Comparison of ENCODE assay signal across 14 mouse cellular contexts in genomic region chr9:34886746-34887145, GRCm38 (mm10).
DNase-seq lines count a peak whose midpoint lies in the region; ATAC-seq and TF ChIP-seq lines count a peak whose summit lies in the region.
"Had no signal": no experiment of that assay in that cellular context is flagged by ENCODE, and none has a peak within 500 bp of the region (broad histone marks: within the 10 kb centered on the region; RNA-seq: fewer than 3 reads in every experiment).

No protein-coding gene starts in this region.

- TF ChIP-seq CTCF in kidney, postnatal 0 days (IDR thresholded peaks at IDR 0.05; ENCODE audit: low read depth) = no peak

- DNase-seq in cerebellum, postnatal 4 days (ENCODE audit: low spot score in 2 of 2) = no peak
- peak; percentile 2 for DNase-seq in kidney, postnatal 0 days (ENCODE audit: low spot score)
- DNase-seq in 3T3-L1 (ENCODE audit: low read depth, low spot score) = peak; percentile 59
- DNase-seq in cerebellum, adult 9-10 months = peak; percentile 90
- DNase-seq in yolk sac, embryonic 10.5 days (ENCODE audit: low spot score) = no peak
- DNase-seq: kidney, postnatal 25 days; lung, adult 18-20 months; thymus, adult 18-20 months had no signal

- ATAC-seq in cerebellum, adult (ENCODE audit: insufficient number of reproducible peaks, low FRiP score, low TSS enrichment) = peak; percentile 71; the same call in 1 of the 2 replicates
- no peak for ATAC-seq in kidney, postnatal 0 days (replicated peaks; ENCODE audit: low FRiP score, low read depth)
- no peak for ATAC-seq in kidney, embryonic 16.5 days (ENCODE audit: low FRiP score, low TSS enrichment)
- no peak for ATAC-seq in intestine, embryonic 15.5 days
- ATAC-seq: inflammation-experienced regulatory T-cells, adult 6 months; Patski had no signal

- H3K4me2 ChIP-seq in kidney, postnatal 0 days (ENCODE audit: low read length) = no peak overlapping the region
- no peak overlapping the region for H3K4me2 ChIP-seq in kidney, embryonic 16.5 days (replicated peaks; ENCODE audit: low read depth, low read length)
- no peak overlapping the region for H3K4me2 ChIP-seq in intestine, embryonic 15.5 days (replicated peaks)
- H3K4me2 ChIP-seq: limb, embryonic 13.5 days had no signal

- no peaks in the 10 kb centered on the region for H3K36me3 ChIP-seq in kidney, postnatal 0 days (ENCODE audit: insufficient read depth, low read length)
- no peaks in the 10 kb centered on the region for H3K36me3 ChIP-seq in kidney, embryonic 16.5 days (ENCODE audit: insufficient read depth, low read length)
- H3K36me3 ChIP-seq in intestine, embryonic 15.5 days = no peaks in the 10 kb centered on the region
- H3K36me3 ChIP-seq: limb, embryonic 13.5 days had no signal

- no peaks in the 10 kb centered on the region for H3K4me1 ChIP-seq in kidney, postnatal 0 days (replicated peaks; ENCODE audit: insufficient read depth, low read length)
- H3K4me1 ChIP-seq in kidney, embryonic 16.5 days (ENCODE audit: insufficient read depth, low read length) = no peaks in the 10 kb centered on the region
- H3K4me1 ChIP-seq in intestine, embryonic 15.5 days (replicated peaks) = no peaks in the 10 kb centered on the region

- no peaks in the 10 kb centered on the region for H3K27me3 ChIP-seq in kidney, postnatal 0 days (ENCODE audit: insufficient read depth, low read length)
- H3K27me3 ChIP-seq in kidney, embryonic 16.5 days (ENCODE audit: insufficient read depth, low read length) = no peaks in the 10 kb centered on the region
- H3K27me3 ChIP-seq in intestine, embryonic 15.5 days (replicated peaks) = no peaks in the 10 kb centered on the region
- H3K27me3 ChIP-seq: limb, embryonic 13.5 days had no signal

- H3K9ac ChIP-seq in kidney, postnatal 0 days (ENCODE audit: low read depth, low read length) = no peak overlapping the region
- H3K9ac ChIP-seq in kidney, embryonic 16.5 days (replicated peaks; ENCODE audit: low read length) = no peak overlapping the region
- H3K9ac ChIP-seq in intestine, embryonic 15.5 days = no peak overlapping the region
- H3K9ac ChIP-seq: limb, embryonic 13.5 days had no signal

- no peak overlapping the region for H3K4me3 ChIP-seq in kidney, postnatal 0 days (replicated peaks; ENCODE audit: low read depth, low read length)
- H3K4me3 ChIP-seq in kidney, embryonic 16.5 days (ENCODE audit: low read length) = no peak overlapping the region
- H3K4me3 ChIP-seq in intestine, embryonic 15.5 days (replicated peaks) = no peak overlapping the region
- H3K4me3 ChIP-seq: limb, embryonic 13.5 days had no signal

- no peaks in the 10 kb centered on the region for H3K9me3 ChIP-seq in kidney, postnatal 0 days (replicated peaks; ENCODE audit: low read length)
- no peaks in the 10 kb centered on the region for H3K9me3 ChIP-seq in kidney, embryonic 16.5 days (ENCODE audit: low read length)
- no peaks in the 10 kb centered on the region for H3K9me3 ChIP-seq in intestine, embryonic 15.5 days
- H3K9me3 ChIP-seq: limb, embryonic 13.5 days had no signal

- no peak overlapping the region for H3K27ac ChIP-seq in kidney, postnatal 0 days
- no peak overlapping the region for H3K27ac ChIP-seq in kidney, embryonic 16.5 days (ENCODE audit: low read length)
- H3K27ac ChIP-seq in intestine, embryonic 15.5 days = no peak overlapping the region
- H3K27ac ChIP-seq: limb, embryonic 13.5 days had no signal

- 12% methylated on average over 5 of the region's 5 CpGs for WGBS in kidney, postnatal 0 days
- WGBS in kidney, embryonic 16.5 days = 5% methylated on average over 5 of the region's 5 CpGs
- WGBS in intestine, embryonic 15.5 days = 31% methylated on average over 5 of the region's 5 CpGs

Comparison
In these comparisons a context has a peak if more than half of its experiments do, and no peak if none do; other contexts are left out.
1. DNase-seq: peak in kidney, postnatal 0 days (single experiment), 3T3-L1 (single experiment) and cerebellum, adult 9-10 months (single experiment); none in cerebellum, postnatal 4 days (0 of 2) and yolk sac, embryonic 10.5 days (single experiment).